Mouse (Mus musculus): Measurements from ENCODE around the gene Ap2m1.
"Not testable (repeated sequence)": the region's sequence is repeated elsewhere in the genome, so short reads cannot be mapped to it uniquely, and the experiment has no call there.

Ap2m1 gene

DNA sequence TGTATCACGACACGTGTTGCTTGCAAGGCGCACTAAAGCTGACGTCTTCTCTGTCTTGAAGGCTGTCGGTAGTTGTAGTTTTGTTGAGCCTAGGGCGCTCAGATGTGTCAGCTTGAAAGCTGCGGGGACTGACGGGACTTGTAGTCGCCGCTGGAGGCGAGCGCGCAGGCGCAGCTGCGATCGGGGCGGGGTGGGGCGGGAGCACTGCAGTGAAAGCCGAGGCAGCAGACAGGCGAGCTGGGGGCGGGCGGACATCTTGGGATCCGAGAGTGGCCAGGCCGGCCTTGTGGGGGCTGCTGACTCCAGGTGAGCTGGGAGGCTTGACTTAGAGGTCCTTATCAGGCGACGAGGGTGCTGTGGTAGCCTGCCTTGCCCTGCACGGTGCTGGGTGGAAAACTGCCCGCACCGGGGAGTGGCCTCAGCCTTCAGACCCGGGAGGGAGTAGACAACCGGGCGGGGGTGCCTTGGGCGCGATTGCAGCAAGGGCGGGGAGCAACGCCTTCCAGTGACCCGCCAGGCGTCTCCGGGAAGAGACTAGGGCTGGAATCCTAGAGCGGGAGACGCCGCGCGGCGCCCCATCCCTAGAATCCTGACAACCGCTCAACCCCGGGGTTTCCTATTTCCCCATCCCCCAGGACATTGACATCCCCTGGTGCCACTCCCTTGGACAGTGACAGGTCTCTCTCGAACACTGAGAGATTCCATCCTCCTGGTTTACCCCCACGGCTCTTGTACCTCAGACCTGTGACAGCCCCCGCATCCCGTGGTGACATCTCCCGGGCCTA lies at the start of gene Ap2m1:
Gene Ap2m1 (plus strand): TSS at position 183 of the 785 bp plus-strand sequence.
- DNase-seq (ENCODE audit: low read depth): peak; percentile 98

DNA sequence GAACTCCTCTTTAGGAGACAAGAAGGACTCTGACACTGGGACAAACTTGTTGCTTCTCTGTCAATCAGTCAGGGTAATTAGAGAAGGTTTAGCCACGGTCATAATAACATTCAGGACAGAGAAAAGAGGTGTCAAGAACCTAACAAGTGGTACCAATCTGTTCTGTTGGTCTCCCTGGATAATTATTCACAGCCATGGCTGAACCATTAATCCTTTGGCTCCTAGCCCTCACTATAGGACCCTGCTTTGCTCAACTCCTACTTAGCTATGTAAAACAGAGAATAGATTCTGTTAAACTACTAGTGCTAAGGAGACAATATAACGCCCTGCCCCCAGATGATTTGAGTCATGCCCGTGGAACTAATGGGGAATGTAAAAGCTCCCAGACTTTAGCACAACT lies 49.2 kb upstream of the Ap2m1 start:
- DNase-seq (ENCODE audit: low read depth): no peak

DNA sequence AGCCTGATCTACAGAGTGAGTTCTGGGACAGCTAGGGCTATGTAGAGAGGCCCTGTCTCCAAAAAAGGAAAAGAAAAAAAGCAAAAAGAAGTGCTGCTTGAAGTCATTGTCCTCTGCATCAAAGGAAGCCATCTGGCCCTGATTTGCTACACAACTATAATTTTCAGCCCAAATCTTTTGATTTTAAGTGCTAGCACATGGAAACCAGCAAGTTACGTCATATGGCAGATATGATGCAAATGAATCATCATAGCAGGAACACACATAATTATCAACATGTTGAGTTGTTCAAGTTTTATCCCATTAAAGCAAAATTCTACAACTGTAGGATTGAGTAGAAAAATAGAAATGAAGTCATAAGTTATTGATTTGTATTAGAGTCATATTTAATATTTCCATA lies 47.1 kb upstream of the Ap2m1 start:
- no peak for DNase-seq (ENCODE audit: low read depth)

DNA sequence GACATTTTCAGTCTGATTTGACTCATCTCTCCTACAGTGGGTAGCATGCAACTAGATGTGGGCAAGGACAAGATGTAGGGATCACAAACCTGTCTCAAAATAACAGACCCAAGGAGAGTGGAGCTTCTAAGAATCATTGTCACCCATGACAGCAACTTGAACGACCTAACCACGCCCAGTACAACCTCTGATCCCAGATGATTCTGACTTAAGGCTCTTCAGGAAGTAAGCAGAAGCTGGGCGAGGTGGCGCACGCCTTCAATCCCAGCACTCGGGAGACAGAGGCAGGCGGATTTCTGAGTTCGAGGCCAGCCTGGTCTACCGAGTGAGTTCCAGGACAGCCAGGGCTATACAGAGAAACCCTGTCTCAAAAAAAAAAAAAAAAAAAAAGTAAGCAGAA lies 46.5 kb upstream of the Ap2m1 start:
- not testable (repeated sequence) for DNase-seq (ENCODE audit: low read depth)

DNA sequence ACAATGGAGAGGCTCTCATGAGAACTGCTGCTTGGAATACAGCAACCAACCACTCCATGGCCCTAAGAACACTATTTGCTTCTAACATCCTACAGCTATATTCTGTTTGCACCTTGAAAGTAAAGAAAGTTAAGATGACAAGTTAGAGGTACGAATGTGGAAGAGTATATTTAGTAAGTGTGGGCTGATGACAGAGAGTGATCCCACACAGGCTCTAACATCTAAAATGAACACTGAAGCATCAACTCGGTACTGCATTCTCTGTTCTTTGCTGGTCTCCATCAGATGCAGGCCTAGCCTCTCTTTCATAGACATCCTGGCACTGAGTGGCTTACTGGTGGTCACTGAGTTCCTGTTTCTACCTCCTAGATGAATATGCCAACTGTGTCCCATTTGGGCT lies 46.0 kb upstream of the Ap2m1 start:
- DNase-seq (ENCODE audit: low read depth): no peak

DNA sequence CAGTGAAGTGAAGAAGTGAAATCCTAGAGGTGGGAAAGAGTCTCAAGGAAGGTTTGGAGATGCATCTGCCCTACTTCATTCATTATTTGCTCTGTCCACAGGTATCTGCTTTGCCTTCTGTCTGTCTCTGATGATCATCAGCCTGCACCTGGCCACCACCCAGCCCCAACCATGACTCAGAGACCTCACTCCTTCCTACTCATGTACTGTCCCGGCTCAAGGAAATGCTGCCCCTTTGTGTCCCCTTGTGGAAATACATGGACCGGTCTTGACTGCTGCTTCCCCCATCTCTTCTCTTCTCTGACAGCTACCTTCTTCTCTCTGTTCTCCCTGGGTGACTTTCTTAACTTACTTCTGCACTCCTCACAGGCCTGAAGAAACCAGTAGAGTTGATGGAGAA lies 44.7 kb upstream of the Ap2m1 start:
- no peak for DNase-seq (ENCODE audit: low read depth)

DNA sequence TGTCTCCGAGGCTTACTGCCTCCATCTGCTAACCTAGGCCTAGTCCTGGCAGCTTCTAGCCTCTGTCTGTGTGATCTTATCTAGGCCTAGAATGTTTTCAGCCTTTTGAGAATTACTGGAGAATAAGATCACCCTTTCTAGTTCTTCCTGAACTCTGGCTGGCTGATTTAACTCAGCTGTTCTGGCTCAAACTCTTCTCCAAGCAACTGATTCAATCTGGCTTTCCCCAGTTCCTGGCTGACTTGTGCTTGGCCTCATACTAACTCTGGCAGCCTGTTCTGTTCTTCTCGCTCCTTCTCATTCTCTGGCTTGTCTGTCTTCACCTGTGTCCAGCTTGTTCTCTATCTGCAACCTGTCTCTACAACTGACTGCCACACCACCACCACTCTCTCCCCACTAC lies 44.0 kb upstream of the Ap2m1 start:
- no peak for DNase-seq (ENCODE audit: low read depth)

DNA sequence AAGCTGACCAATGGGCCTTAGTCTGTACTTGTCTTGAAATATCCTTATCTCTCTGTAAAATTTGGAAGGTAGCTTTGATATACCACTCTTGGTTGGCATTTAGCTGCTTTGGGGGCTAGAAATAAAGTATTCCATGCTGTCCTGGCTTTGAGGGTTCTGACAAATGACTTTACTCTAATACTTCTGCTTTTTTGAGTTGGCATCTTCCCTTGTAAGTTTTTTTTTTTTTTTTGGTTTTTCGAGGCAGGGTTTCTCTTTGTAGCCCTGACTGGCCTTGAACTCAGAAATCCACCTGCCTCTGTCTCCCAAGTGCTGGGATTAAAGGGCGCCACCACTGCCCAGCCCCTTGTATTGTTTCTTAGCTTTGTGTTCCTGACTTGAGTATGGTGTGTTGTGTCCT lies 41.8 kb upstream of the Ap2m1 start:
- no peak for DNase-seq (ENCODE audit: low read depth)

DNA sequence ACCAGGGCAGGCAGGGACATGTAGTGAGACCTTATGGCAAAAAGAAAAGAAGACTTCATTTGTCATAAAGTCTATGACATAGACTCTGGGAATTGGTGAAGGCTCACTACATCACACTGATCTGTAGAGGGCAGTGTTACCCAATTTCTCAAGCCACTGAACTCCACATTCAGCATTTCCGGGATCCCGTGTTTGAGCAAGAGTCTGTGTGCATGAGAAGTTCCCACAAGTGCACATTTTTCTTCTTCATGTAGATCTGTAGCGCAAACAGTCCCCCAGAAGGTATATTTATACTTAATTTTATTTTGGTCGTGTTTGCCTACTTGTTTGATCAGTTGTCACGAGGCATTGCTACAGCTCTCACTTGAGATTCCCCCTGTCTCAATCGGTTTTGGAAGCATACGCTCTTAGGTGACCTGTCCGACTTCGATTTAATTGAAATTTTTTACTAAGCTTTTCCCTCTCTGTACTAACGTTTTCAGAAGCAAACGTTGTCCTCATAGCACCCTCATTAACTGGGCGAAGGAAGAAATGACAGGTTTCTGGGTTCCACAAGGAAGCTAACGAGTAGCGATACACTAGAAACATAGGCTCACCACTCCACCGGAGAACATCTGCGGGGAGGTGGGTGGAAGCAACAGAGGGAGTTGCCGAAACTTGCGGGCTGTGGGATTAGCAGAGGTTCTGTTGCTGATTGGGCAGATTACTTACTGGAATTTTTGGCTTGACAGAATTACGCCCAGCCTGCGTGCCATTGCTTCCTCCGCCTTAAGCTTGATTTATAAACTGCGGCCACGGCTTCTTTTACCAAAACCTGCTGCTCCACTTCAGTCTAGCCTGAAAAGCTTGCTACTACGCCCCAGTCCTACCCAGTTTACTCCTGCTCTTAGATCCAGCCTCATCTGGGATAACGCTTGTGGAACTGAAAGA lies 38.3 kb upstream of the Ap2m1 start:
- DNase-seq (ENCODE audit: low read depth): peak; percentile 63

DNA sequence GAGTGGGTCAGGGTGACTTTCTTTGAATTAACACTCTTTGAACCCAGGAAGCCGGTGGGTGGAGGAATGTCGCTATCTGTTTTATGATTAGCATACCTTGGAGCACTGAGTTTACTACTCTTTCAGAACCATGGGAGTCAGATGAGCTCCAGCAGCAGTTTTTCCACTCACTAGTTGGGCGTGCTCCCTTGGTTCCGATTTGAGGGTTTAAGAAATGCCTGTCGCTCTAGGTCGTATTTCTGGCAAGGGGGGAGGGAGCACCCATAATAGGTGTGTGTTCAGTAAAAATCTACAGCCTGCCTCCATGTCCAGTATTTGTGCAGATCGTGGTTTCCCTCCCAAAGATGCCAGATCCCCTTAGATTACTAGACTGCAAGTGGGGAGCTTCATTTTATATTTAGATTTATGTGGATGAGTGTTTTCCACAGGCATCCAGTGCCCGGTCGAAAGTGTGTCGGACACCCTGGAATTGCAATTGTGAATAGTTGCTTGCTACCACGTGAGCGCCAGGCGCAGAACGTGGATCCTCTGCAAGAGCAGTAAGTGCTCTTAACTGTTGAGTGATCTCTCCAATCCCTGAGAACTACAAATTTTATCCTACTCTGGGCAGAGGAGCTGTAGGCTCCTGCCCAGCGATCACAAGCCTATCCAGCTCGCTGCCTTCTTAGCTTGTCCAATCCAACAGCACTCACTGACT lies 37.1 kb upstream of the Ap2m1 start:
- no peak for DNase-seq (ENCODE audit: low read depth)

DNA sequence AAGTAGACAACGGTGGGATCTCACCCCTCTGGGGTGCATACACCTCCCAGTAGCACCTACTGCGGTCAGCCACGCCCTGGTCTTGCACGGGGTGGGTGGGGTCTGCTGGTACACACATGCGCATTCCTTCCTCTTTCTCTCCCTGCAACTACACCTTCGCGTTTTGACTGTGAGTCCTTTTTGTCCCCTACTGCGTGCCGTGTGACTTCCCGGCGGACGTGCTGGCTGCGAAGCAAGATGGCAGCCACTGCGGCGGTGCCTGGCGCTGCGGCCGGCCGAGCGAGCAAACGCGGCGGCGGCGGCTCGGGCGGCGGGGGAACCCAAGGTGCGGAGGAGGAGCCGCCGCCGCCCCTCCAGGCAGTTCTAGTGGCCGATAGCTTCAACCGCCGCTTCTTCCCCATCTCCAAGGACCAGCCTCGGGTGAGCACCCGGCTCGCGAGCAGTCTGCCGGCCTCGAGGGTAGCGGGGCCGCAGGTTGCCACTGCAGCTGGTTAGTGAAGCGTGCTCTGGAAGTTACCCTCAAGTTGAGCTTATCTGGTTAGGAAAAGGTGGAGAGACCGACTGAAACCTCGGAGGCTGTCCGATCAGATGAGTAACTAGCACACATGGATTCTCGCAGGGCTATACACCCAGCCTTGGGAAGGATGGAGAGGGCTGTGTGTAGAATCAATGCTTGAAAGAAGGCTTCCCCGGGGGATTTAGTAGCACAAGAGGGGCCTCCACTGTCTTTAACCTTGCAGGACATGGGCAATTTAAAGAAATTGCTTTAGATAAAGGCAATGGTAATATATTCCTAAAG lies 36.4 kb upstream of the Ap2m1 start, which contains the start of gene Eif2b5:
Gene Eif2b5 (plus strand): TSS at position 141 of the 799 bp plus-strand sequence.
- peak; percentile 87 for DNase-seq (ENCODE audit: low read depth)

DNA sequence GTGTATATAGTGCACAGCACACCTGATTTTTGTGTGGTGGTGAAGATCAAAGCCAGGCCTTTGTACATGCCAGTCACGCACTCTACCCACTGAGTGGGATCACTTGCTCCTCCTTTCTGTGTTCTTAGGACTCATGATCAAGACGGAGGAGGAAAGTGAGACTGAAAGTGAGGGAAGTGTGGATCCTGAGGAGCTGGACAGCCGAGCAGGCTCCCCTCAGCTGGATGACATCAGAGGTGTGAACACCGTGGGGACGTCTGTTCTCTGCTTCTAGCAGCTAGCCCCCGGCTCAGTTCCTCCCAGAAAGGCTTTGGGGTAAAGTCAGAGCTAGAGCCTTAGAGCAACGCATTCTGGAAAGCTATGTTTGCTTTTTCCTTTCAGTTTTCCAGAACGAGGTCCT lies 29.3 kb upstream of the Ap2m1 start:
- no peak for DNase-seq (ENCODE audit: low read depth)

DNA sequence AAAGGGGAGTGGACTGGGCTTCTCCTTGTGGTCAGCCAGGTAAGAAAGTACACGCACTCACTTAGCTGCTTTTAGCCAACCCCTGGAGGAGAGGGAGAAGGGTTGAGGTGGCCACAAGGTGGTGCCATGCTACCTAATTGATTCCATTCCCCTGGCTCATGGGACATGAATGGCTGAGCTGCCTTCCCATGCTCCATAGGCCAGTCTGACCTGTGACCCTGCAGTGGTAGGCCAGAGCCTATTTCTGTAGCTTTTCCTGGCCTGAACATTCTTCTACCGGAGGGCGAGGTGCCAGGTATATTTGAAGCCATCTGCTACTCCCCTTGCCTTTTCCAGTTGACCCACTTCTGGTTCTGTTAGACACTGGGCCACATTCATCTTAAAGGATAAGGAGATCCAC lies 25.9 kb upstream of the Ap2m1 start:
- DNase-seq (ENCODE audit: low read depth): no peak

DNA sequence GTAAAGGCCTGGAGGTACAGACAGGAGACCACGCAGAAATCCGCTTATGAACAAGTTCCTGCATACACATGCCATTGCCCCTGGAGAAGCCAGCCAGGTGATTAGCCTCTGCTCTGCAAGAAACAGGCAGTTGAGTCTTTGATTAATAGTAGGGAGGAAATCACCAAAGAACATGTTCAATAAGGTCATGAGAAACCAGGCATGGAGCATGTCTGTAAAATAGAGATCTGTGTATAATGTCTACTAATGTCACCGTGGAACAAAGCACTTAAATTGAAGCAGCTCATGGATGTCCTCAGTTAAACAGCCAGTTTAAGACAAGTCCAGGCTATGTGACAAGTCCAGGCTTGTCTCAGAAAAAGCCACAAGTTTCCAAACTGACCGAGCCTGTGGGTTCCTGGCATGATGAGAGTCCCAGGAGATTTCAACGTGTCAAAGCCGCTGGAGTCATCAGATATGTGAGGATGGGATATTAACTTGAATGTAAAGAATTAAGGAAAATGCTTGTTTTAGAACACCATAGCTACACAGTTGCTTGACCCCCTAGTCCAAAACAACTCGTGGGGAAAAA lies 23.9 kb upstream of the Ap2m1 start:
- DNase-seq (ENCODE audit: low read depth): no peak

DNA sequence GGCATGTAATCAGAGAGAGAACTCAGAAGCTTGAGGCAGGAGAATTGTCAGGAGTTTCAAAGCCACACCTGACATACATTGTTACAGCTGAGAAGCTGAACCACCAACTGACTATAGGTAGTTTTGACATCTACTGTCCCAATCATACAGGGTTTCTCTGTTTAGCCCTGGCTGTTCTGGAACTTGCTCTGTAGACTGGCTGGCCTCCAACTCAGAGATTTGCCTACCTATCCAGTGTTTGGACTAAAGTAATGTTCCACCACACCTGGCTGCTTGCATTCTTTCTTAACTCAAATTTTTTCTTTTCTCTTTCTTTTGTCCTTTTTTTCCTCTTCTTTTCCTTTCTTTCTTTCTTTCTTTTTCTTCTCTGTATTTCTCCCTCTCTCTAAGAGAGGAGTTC lies 19.2 kb upstream of the Ap2m1 start:
- no peak for DNase-seq (ENCODE audit: low read depth)

DNA sequence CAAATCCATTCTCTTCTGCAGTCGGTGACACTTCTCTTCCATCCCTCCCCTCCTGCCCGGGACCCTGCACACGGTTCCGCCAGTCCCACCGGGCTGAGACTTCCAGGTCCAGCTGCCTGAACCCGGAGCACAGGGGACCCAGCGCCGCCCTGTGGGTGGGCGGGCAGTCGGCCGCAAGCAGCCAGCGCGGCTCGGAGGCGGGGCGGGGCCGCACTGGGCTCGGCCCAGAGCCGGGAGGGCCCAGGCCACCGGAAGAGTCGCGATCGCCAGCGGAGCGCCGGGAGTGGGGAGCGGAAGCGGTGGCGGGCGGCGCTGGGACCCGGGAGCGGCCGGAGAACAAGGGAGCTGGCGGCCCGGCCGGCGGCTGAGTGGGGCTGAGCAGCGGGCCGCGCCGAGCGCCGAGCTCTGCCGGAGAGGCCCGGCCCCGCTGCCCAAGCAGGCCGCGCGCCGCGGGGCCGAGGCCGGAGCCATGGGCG lies 18.5 kb upstream of the Ap2m1 start, which contains the start of gene Dvl3:
Gene Dvl3 (plus strand): TSS at position 257 of the 476 bp plus-strand sequence.
- DNase-seq (ENCODE audit: low read depth): peak; percentile 79

DNA sequence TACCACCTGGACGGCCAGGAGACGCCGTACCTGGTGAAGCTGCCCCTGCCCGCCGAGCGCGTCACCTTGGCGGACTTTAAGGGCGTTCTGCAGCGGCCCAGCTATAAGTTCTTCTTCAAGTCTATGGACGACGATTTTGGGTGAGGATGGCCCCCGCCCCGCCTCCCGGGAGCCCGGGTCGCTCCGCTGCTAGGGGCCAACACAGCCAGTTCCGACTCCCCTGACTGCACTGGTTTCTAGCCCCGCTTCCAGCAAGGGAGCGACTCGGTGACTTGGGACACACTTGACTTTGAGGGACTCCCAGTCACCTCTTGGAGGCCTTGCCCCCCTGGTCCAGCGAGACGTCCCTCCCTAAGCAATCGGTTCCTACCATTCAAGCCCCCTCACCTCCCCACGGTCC lies 18.1 kb upstream of the Ap2m1 start:
- no peak for DNase-seq (ENCODE audit: low read depth)

DNA sequence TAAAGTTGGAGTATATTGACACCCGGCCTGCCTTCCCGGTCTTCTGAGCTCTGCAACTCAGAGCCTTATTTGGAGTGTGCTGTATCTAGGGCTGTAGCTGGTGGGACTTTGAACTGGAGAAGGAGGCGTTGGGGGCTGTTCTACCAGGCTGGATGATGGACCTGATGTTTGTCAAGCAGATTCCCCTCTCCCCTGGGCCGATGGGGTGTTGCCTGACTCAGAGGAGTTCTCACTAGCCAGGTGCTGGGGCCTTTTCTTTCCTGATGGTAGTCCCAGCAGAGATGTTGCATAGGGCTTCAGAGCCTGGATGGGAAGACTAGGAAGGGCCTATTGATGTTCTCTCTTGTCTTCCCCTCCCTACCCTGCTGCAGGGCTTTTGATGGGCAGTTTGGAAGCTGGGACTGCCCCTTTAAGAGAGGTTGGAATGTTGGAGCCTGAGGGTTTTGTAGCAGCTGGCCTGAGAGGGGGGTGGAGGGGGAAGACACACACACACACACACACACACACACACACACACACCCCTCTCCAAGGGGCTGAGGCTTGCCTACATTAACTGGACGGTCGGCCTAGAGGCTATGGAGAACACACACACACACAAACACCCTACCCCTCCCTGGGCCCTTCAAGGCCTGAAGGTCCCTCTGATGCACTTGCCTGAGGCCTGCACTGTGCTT lies 17.4 kb upstream of the Ap2m1 start:
- DNase-seq (ENCODE audit: low read depth): no peak

DNA sequence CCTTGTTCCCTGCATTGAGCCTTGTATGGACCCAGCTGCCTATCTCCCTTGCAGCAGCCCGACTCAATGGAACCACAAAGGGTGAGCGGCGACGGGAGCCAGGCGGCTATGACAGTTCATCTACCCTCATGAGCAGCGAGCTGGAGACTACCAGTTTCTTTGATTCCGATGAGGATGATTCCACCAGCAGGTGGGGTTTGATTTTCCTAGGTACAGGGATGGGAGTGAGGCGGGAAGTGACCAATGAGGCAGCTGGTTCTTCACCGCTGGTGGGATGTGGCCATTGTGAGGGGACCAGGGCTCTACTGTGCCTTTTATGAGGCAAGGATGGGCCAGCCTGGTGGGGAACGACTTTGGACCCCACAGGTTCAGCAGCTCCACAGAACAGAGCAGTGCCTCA lies 11.4 kb upstream of the Ap2m1 start:
- DNase-seq (ENCODE audit: low read depth): no peak

DNA sequence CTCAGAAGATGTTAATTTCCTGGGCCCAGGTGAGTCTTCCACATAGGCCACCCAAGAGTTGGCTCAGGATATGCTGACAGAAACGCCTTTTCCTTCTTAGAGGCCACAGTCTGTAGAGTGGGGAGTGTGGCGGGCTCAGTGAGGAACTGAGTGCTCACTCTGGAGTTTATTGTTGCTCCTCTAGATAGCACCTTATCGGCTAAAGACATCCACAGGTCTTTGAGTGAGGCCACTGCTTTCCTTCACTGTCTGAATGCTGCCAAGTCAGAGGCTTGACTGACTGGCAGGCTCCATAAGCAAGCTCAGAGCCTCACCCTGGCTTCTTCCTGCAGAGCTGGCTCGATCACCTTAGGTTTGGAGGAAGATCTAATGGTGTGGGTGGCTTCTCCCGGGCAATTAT lies 6.5 kb upstream of the Ap2m1 start:
- DNase-seq (ENCODE audit: low read depth): no peak

DNA sequence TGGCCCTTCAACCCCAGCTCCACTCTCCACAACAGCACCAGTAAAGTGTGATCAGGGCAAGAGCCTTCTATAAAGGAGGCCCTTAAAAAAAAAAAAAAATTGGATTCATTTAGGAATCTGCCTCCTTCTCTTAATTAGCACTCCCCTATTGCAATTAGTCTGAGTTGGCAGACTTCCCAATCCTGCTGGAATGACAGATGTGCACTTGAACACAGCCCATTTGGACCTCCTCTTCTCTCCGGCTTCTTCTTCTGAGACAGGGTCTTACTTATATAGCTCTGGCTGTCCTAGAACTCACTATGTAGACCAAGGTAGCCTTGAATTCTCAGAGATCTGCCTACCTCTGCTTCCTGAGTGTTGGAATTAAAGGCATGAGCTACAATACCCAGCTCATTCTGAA lies 5.9 kb upstream of the Ap2m1 start:
- DNase-seq (ENCODE audit: low read depth): no peak
